Mouse (Mus musculus) CH12.LX (cell line): ENCODE measurements around the gene Rab44. TPM values are rescaled to one million over a fixed set of nuclear protein-coding genes. Genes with fewer than 3 reads are reported as not detected.

Experiments
- DNase-seq: peaks from one replicate; pipeline ENCODE4 v3.0.0-alpha.2; 2013; ENCODE audit errors: extremely low read depth
- H3K27ac ChIP-seq: 2 replicates; pipeline ENCODE4 v1.5.1; 2012; ENCODE audit warnings: low read depth, mild to moderate bottlenecking, control low read depth, moderate library complexity; ENCODE audit not compliant: insufficient read depth
- H3K27me3 ChIP-seq: replicated peaks from 2 replicates; pipeline ENCODE3; 2012; ENCODE audit warnings: inconsistent platforms
- H3K36me3 ChIP-seq, 2 experiments: replicated peaks in 1 of 2; 2 replicates each; pipeline versions ENCODE3 to v1.6.1; 2012; ENCODE audit warnings: inconsistent platforms in 1 of 2, low read length in 1 of 2, mild to moderate bottlenecking in 1 of 2, mixed read lengths in 1 of 2, moderate library complexity in 1 of 2; ENCODE audit not compliant: control insufficient read depth in 1 of 2, insufficient read depth in 1 of 2
- H3K4me1 ChIP-seq, 2 experiments: 2 replicates each; pipeline ENCODE4 v1.6.1; 2012; ENCODE audit warnings: inconsistent platforms in 1 of 2, moderate library complexity in 1 of 2; ENCODE audit not compliant: insufficient read depth in 2 of 2, control insufficient read depth in 1 of 2
- H3K4me2 ChIP-seq: 2 replicates; pipeline ENCODE4 v1.6.1; 2012; ENCODE audit warnings: low read depth, mild to moderate bottlenecking, control low read depth; ENCODE audit not compliant: poor library complexity, insufficient read depth, severe bottlenecking
- H3K4me3 ChIP-seq, 3 experiments: fragments of 150-350 bp in 1 of 3; sonication (generic) in 1 of 3; replicated peaks in 1 of 3; 2 replicates each; pipeline versions ENCODE3 to v1.5.1; 2011 to 2012; ENCODE audit warnings: low read depth in 2 of 3, low read length in 2 of 3, mild to moderate bottlenecking in 2 of 3, moderate library complexity in 2 of 3, control low read depth in 1 of 3, improper control_type of control experiment in 1 of 3, inconsistent platforms in 1 of 3, mixed read lengths in 1 of 3; ENCODE audit not compliant: poor library complexity in 1 of 3
- H3K79me2 ChIP-seq: replicated peaks from 2 replicates; pipeline ENCODE4 v1.6.1; 2012; ENCODE audit warnings: mild to moderate bottlenecking, moderate library complexity; ENCODE audit not compliant: control insufficient read depth, poor library complexity, insufficient read depth, severe bottlenecking; ENCODE audit errors: extremely low read depth
- H3K9ac ChIP-seq: 2 replicates; pipeline ENCODE4 v1.6.1; 2012; ENCODE audit warnings: low read depth, mild to moderate bottlenecking, control low read depth, moderate library complexity; ENCODE audit not compliant: insufficient read depth
- H3K9me3 ChIP-seq: replicated peaks from 2 replicates; pipeline ENCODE3; 2012; ENCODE audit warnings: low read length, inconsistent platforms, mixed read lengths
- CHD1 ChIP-seq: IDR thresholded peaks from 2 replicates; pipeline ENCODE4 v1.6.1; 2012; ENCODE audit warnings: low read depth, low read length, improper control_type of control experiment, inconsistent platforms
- CHD2 ChIP-seq: IDR thresholded peaks from 2 replicates; pipeline ENCODE4 v1.6.1; 2011; ENCODE audit warnings: low read length, improper control_type of control experiment
- ELF1 ChIP-seq: IDR thresholded peaks from 2 replicates; pipeline ENCODE4 v1.6.1; 2014; ENCODE audit warnings: low read depth, mild to moderate bottlenecking, inconsistent platforms, low read length, improper control_type of control experiment
- EP300 ChIP-seq: IDR thresholded peaks from 2 replicates; pipeline ENCODE4 v1.6.1; 2011; ENCODE audit warnings: low read length, improper control_type of control experiment
- ETS1 ChIP-seq: conservative IDR thresholded peaks from 2 replicates; pipeline ENCODE4 v1.6.1; 2012; ENCODE audit warnings: low read depth, mild to moderate bottlenecking, inconsistent platforms, low read length, improper control_type of control experiment, moderate library complexity
- GABPA ChIP-seq: IDR thresholded peaks from 2 replicates; pipeline ENCODE4 v1.6.1; 2012; ENCODE audit warnings: low read depth, low read length, improper control_type of control experiment, inconsistent platforms; ENCODE audit not compliant: insufficient replicate concordance
- HCFC1 ChIP-seq: IDR thresholded peaks from 2 replicates; pipeline ENCODE4 v1.6.1; 2012; ENCODE audit warnings: low read depth, mild to moderate bottlenecking, inconsistent platforms, low read length, improper control_type of control experiment
- IRF4 ChIP-seq: IDR thresholded peaks from 2 replicates; pipeline ENCODE4 v1.6.1; 2014; ENCODE audit warnings: low read depth, mild to moderate bottlenecking, inconsistent platforms, low read length, improper control_type of control experiment
- JUN ChIP-seq: IDR thresholded peaks from 2 replicates; pipeline ENCODE4 v1.6.1; 2011; ENCODE audit warnings: low read depth, mild to moderate bottlenecking, low read length, improper control_type of control experiment, moderate library complexity; ENCODE audit not compliant: insufficient read depth
- MEF2A ChIP-seq: IDR thresholded peaks from 2 replicates; pipeline ENCODE4 v1.6.1; 2014; ENCODE audit warnings: low read depth, mild to moderate bottlenecking, inconsistent platforms, low read length, improper control_type of control experiment, borderline replicate concordance
- MXI1 ChIP-seq: IDR thresholded peaks from 2 replicates; pipeline ENCODE4 v1.6.1; 2011; ENCODE audit warnings: mild to moderate bottlenecking, low read depth, low read length, improper control_type of control experiment
- MYC ChIP-seq: IDR thresholded peaks from 2 replicates; pipeline ENCODE4 v1.6.1; 2011; ENCODE audit warnings: low read depth, mild to moderate bottlenecking, improper control_type of control experiment, low read length
- NELFE ChIP-seq: IDR thresholded peaks from 2 replicates; pipeline ENCODE4 v1.6.1; 2011; ENCODE audit warnings: low read depth, low read length, improper control_type of control experiment
- POLR2A ChIP-seq: IDR thresholded peaks from 2 replicates; pipeline ENCODE4 v1.6.1; 2011; ENCODE audit warnings: low read depth, mild to moderate bottlenecking, improper control_type of control experiment, low read length
- POLR2AphosphoS2 ChIP-seq: IDR thresholded peaks from 2 replicates; pipeline ENCODE4 v1.6.1; 2011; ENCODE audit warnings: low read depth, low read length, improper control_type of control experiment
- RAD21 ChIP-seq: IDR thresholded peaks from 2 replicates; pipeline ENCODE4 v1.6.1; 2011; ENCODE audit warnings: low read depth, mild to moderate bottlenecking, low read length, improper control_type of control experiment, moderate library complexity
- SIN3A ChIP-seq: IDR thresholded peaks from 2 replicates; pipeline ENCODE4 v1.6.1; 2012; ENCODE audit warnings: low read length, improper control_type of control experiment, inconsistent platforms
- SMC3 ChIP-seq: IDR thresholded peaks from 2 replicates; pipeline ENCODE4 v1.6.1; 2011; ENCODE audit warnings: low read depth, low read length, improper control_type of control experiment
- TBP ChIP-seq: conservative IDR thresholded peaks from 2 replicates; pipeline ENCODE4 v1.6.1; 2011; ENCODE audit warnings: low read depth, low read length, improper control_type of control experiment
- TCF12 ChIP-seq: IDR thresholded peaks from 2 replicates; pipeline ENCODE4 v1.6.1; 2014; ENCODE audit warnings: low read depth, mild to moderate bottlenecking, inconsistent platforms, low read length, improper control_type of control experiment
- UBTF ChIP-seq: IDR thresholded peaks from 2 replicates; pipeline ENCODE4 v1.6.1; 2012; ENCODE audit warnings: low read depth, mild to moderate bottlenecking, inconsistent platforms, low read length, improper control_type of control experiment, moderate library complexity
- ZC3H11A ChIP-seq: IDR thresholded peaks from 2 replicates; pipeline ENCODE4 v1.6.1; 2012; ENCODE audit warnings: low read depth, mild to moderate bottlenecking, inconsistent platforms, low read length, improper control_type of control experiment
- ZNF384 ChIP-seq: IDR thresholded peaks from 2 replicates; pipeline ENCODE4 v1.6.1; 2012; ENCODE audit warnings: low read depth, low read length, improper control_type of control experiment, inconsistent platforms
- dilution Hi-C: fragments of 300-500 bp; cut with MboI; formaldehyde crosslinking; loops from 2 replicates; pipeline ENCODE4 v1.14.3; 2020; ENCODE audit warnings: low sequenced_read_pairs; ENCODE audit not compliant: extremely low pct_unique_long_range_greater_than_20kb, extremely low pct_ligation_motif_present
- in situ Hi-C: fragments of 300-500 bp; cut with MboI; formaldehyde crosslinking; loops from 3 replicates; pipeline ENCODE4 v1.14.3; 2019; ENCODE audit warnings: low sequenced_read_pairs, low pct_ligation_motif_present, low pct_unique_long_range_greater_than_20kb, mixed read lengths
- polyA plus RNA-seq: library from polyadenylated mRNA; unstranded; fragments of >175 nt; gene quantifications from 2 replicates; pipeline ENCODE4 v1.2.1, GENCODE M21; 2012; ENCODE audit warnings: low read depth; ENCODE audit not compliant: insufficient read length
- total RNA-seq, 2 experiments: library from RNA; depleted of rRNA; stranded (reverse); fragments of 300-350 nt in 1 of 2; fragments of >200 nt in 1 of 2; gene quantifications; 2 replicates each; pipeline ENCODE4 v1.2.3; 2012 to 2014

Gene Rab44
- total and polyA plus RNA-seq, 3 experiments = 0.30 to 0.34 TPM; not detected in 1

- Histone ChIP-seq H3K27me3 (no peaks in the 10 kb centered on the region), H3K4me1 (peaks cover 9 to 19% of the 10 kb centered on the region in 2 experiments), H3K27ac (no peak overlapping the region), H3K36me3 (peaks cover 0 to 2% of the 10 kb centered on the region in 2 experiments), H3K4me3 (no peak overlapping the region), H3K4me2 (no peak overlapping the region), H3K9ac (no peak overlapping the region), H3K9me3 (peaks cover 18% of the 10 kb centered on the region), H3K79me2 (no peaks in the 10 kb centered on the region)
- no peak for DNase-seq
- TF ChIP-seq TCF12 (no peak), SIN3A (no peak), ZC3H11A (no peak), ETS1 (no peak), IRF4 (no peak), RAD21 (no peak)
- dilution Hi-C loops = no loop called here
- in situ Hi-C loops = no loop called here
Measured at GRCm38 (mm10) chr17:29085266-29085665, 28.7 kb upstream of the Rab44 start.

GRCm38 (mm10) chr17:29086916-29087315, 27.0 kb upstream of the Rab44 start:
- peaks cover 18% of the 10 kb centered on the region for H3K9me3 ChIP-seq

GRCm38 (mm10) chr17:29090776-29091175, 23.2 kb upstream of the Rab44 start, which contains the start of gene Cdkn1a:
Gene Cdkn1a (plus strand): TSS chr17:29090976.
- peak; percentile 38 for DNase-seq
- Histone ChIP-seq H3K79me2 (peaks cover 31% of the 10 kb centered on the region), H3K9ac (peak within 1 kb of the TSS; percentile 85), H3K9me3 (peaks cover 7% of the 10 kb centered on the region), H3K36me3 (peaks cover 0 to 3% of the 10 kb centered on the region in 2 experiments), H3K4me3 (peak within 1 kb of the TSS; percentile 40 to 73 (median 68)), H3K27me3 (no peaks in the 10 kb centered on the region), H3K4me2 (peak within 1 kb of the TSS; percentile 57), H3K4me1 (peaks cover 6 to 33% of the 10 kb centered on the region in 2 experiments), H3K27ac (peak within 1 kb of the TSS; percentile 68)
- TF ChIP-seq CHD1 = peak; percentile 97
- peak; percentile 50 for TF ChIP-seq TCF12
- TF ChIP-seq ETS1 = peak; percentile 23; the same call in 1 of the 2 replicates
- TF ChIP-seq SIN3A = peak; percentile 57; the same call in 1 of the 2 replicates
- 0 out of 2 replicates have a peak, but pooled peaks have one; percentile 11 for TF ChIP-seq NELFE
- TF ChIP-seq SMC3 = no peak
- TF ChIP-seq POLR2A = peak; percentile 36; the same call in 1 of the 2 replicates
- no peak for TF ChIP-seq MEF2A
- peak; percentile 47; the same call in 1 of the 2 replicates for TF ChIP-seq MXI1
- in situ Hi-C loops = loop anchor here (5.0 kb wide), 1 partner anchor 43 kb away; no protein-coding TSS in a partner anchor
- dilution Hi-C loops = no loop called here

More at GRCm38 (mm10) chr17:29086916-29087315, 27.0 kb upstream of the Rab44 start:
- no peak overlapping the region for H3K4me2 ChIP-seq
- TF ChIP-seq UBTF (no peak), MYC (no peak), CHD2 (no peak), TBP (no peak), ZNF384 (no peak), ELF1 (no peak), HCFC1 (no peak), JUN (no peak), EP300 (no peak), IRF4 (no peak), POLR2AphosphoS2 (no peak), MEF2A (no peak), GABPA (no peak), TCF12 (no peak)
- no peak overlapping the region for H3K9ac ChIP-seq
- peaks cover 0 to 2% of the 10 kb centered on the region in 2 experiments for H3K36me3 ChIP-seq
- in situ Hi-C loops (no loop called here), dilution Hi-C loops (no loop called here)
- no peaks in the 10 kb centered on the region for H3K27me3 ChIP-seq
- no peak overlapping the region for H3K4me3 ChIP-seq
- DNase-seq = no peak
- no peak overlapping the region for H3K27ac ChIP-seq
- no peaks in the 10 kb centered on the region; the same call in 1 of the 2 replicates for H3K79me2 ChIP-seq
- H3K4me1 ChIP-seq = peaks cover 6 to 22% of the 10 kb centered on the region in 2 experiments
